ENCODE assay signal across 9 mouse cellular contexts in the genomic region with DNA sequence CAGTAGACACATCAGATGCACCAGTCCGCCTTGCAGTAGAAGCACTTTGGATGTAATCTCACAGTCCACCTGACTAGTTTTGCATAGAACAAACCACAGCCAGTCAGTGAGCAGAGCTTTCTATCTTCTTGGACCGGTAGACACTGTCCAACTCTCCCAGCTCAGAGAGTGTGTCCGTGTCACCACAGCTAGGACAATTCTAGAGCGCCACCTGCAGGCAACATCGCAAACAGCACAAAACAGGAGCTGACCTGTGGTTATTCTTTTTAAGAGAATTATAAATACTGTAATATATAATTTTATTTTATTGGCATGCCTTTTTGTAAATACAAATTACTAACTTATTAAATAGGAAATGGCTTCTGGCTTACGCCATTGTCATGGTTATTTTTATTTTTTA. TPM values are rescaled to one million over a fixed set of nuclear protein-coding genes. Genes with fewer than 3 reads are reported as not detected.
DNase-seq lines count a peak whose midpoint lies in the region; ATAC-seq and TF ChIP-seq lines count a peak whose summit lies in the region.
"Had no signal": no experiment of that assay in that cellular context is flagged by ENCODE, and none has a peak within 500 bp of the region (broad histone marks: within the 10 kb centered on the region; RNA-seq: fewer than 3 reads in every experiment).

No protein-coding gene starts in this region.

- peak; percentile 64 for DNase-seq in CD4-positive, CD25-positive, alpha-beta regulatory T cell, adult 2 months (ENCODE audit: low read depth, low spot score)
- peak; percentile 79 for DNase-seq in neural tube, embryonic 10.5 days (ENCODE audit: extremely low spot score, low spot score)
- DNase-seq in cerebellum, adult 9-10 months, result peak; percentile 75
- peak; percentile 82 for DNase-seq in hindbrain, postnatal 0 days (ENCODE audit: low spot score)
- DNase-seq in limb, embryonic 10.5 days (ENCODE audit: low spot score), result peak; percentile 83
- peak; percentile 48 for DNase-seq in right cerebral cortex, postnatal 25 days

- peak; percentile 79 for TF ChIP-seq CTCF in hindbrain, postnatal 0 days (IDR thresholded peaks at IDR 0.05; ENCODE audit: low read depth)

- peaks cover 25% of the 10 kb centered on the region for H3K36me3 ChIP-seq in neural tube, embryonic 15.5 days
- peaks cover 19% of the 10 kb centered on the region; the same call in 1 of the 2 replicates for H3K36me3 ChIP-seq in hindbrain, postnatal 0 days (ENCODE audit: insufficient read depth, low read length)
- H3K36me3 ChIP-seq in limb, embryonic 10.5 days, result no peaks in the 10 kb centered on the region

- no peak overlapping the region for H3K4me3 ChIP-seq in neural tube, embryonic 15.5 days (replicated peaks)
- no peak overlapping the region for H3K4me3 ChIP-seq in hindbrain, postnatal 0 days (ENCODE audit: low read length)
- no peak overlapping the region for H3K4me3 ChIP-seq in limb, embryonic 10.5 days

- H3K27me3 ChIP-seq in neural tube, embryonic 15.5 days (replicated peaks), result peaks cover 42% of the 10 kb centered on the region
- H3K27me3 ChIP-seq in hindbrain, postnatal 0 days (ENCODE audit: insufficient read depth, low read length), result peaks cover 12% of the 10 kb centered on the region
- peaks cover 93% of the 10 kb centered on the region for H3K27me3 ChIP-seq in limb, embryonic 10.5 days (ENCODE audit: low read depth, poor library complexity, severe bottlenecking)

- H3K9me3 ChIP-seq in neural tube, embryonic 15.5 days (replicated peaks), result no peaks in the 10 kb centered on the region
- no peaks in the 10 kb centered on the region for H3K9me3 ChIP-seq in hindbrain, postnatal 0 days (ENCODE audit: low read length)
- no peaks in the 10 kb centered on the region for H3K9me3 ChIP-seq in limb, embryonic 10.5 days (replicated peaks)

- no peak overlapping the region for H3K9ac ChIP-seq in neural tube, embryonic 15.5 days (replicated peaks)
- no peak overlapping the region for H3K9ac ChIP-seq in hindbrain, postnatal 0 days (replicated peaks; ENCODE audit: low read length)

- no peak overlapping the region for H3K27ac ChIP-seq in neural tube, embryonic 15.5 days (replicated peaks)
- H3K27ac ChIP-seq in hindbrain, postnatal 0 days, result no peak overlapping the region
- no peak overlapping the region for H3K27ac ChIP-seq in limb, embryonic 10.5 days

- H3K4me2 ChIP-seq in neural tube, embryonic 15.5 days, result no peak overlapping the region
- H3K4me2 ChIP-seq in hindbrain, postnatal 0 days (ENCODE audit: low read depth, low read length), result no peak overlapping the region

- WGBS in neural tube, embryonic 15.5 days, result 27% methylated on average over 6 of the region's 6 CpGs
- WGBS in hindbrain, postnatal 0 days, result 33% methylated on average over 6 of the region's 6 CpGs
- 25% methylated on average over 6 of the region's 6 CpGs for whole genome bisulfite sequencing in limb, embryonic 10.5 days

- no peak for ATAC-seq in CD4-positive, CD25-positive, alpha-beta regulatory T cell, adult 4 months
- no peak for ATAC-seq in neural tube, embryonic 15.5 days (ENCODE audit: low FRiP score)
- no peak for ATAC-seq in hindbrain, postnatal 0 days

- H3K4me1 ChIP-seq in neural tube, embryonic 15.5 days, result peaks cover 17% of the 10 kb centered on the region
- no peaks in the 10 kb centered on the region; the same call in 1 of the 2 replicates for H3K4me1 ChIP-seq in hindbrain, postnatal 0 days (ENCODE audit: insufficient read depth, low read length)
- peaks cover 26% of the 10 kb centered on the region for H3K4me1 ChIP-seq in limb, embryonic 10.5 days

RNA-seq across cellular contexts. Expression of a gene that starts 4.6 kb away (rescaled TPM):
- not detected for polyA plus RNA-seq in CD4-positive, CD25-positive, alpha-beta regulatory T cell, adult 4 months (2017; shearing (Covaris generic))
- 0.14 TPM in 1 of 2 replicates, not detected in the other for polyA plus RNA-seq in neural tube, embryonic 15.5 days (2015; fragmentation: Nextera tagmentation; extraction: Ambion mirVana)
- total RNA-seq in hindbrain, postnatal 0 days (2014; rRNA removed), result not detected in 2 replicates
- polyA plus RNA-seq in hindbrain, postnatal 0 days (2015; fragmentation: Nextera tagmentation; extraction: Ambion mirVana), result not detected in 2 replicates
- not detected in 2 replicates for polyA plus RNA-seq in limb, embryonic 10.5 days (2016; fragmentation: Nextera tagmentation; extraction: Ambion mirVana)
- polyA plus RNA-seq: heart, embryonic 14.5 days had no signal

RNA-seq across cellular contexts. Expression of a gene that starts 35.8 kb away (rescaled TPM):
- not detected for polyA plus RNA-seq in CD4-positive, CD25-positive, alpha-beta regulatory T cell, adult 4 months (2017; shearing (Covaris generic))
- 0.20 and 0.22 TPM in 2 replicates for polyA plus RNA-seq in neural tube, embryonic 15.5 days (2015; fragmentation: Nextera tagmentation; extraction: Ambion mirVana)
- total RNA-seq in hindbrain, postnatal 0 days (2014; rRNA removed), result 2.3 and 4.0 TPM in 2 replicates
- 0.10 and 0.11 TPM in 2 replicates for polyA plus RNA-seq in hindbrain, postnatal 0 days (2015; fragmentation: Nextera tagmentation; extraction: Ambion mirVana)
- 0.98 and 1.9 TPM in 2 replicates for polyA plus RNA-seq in limb, embryonic 10.5 days (2016; fragmentation: Nextera tagmentation; extraction: Ambion mirVana)
